Mouse (Mus musculus): ENCODE results near the gene Skil. TPM values are rescaled to one million over a fixed set of nuclear protein-coding genes. Genes with fewer than 3 reads are reported as not detected.

Gene Skil
- polyA plus RNA-seq, 1 experiment from 2014 or later: 30.0 TPM

- TF ChIP-seq CTCF (IDR thresholded peaks at IDR 0.05): peak; percentile 96
- POLR2A ChIA-PET: interaction anchor here (0.7 kb wide), 1 partner anchor 181 kb away, joined by 5 read pairs; no protein-coding TSS in a partner anchor
- DNase-seq (ENCODE audit: low read depth, low spot score): peak; percentile 62
- no peaks in the 10 kb centered on the region for H3K27me3 ChIP-seq
- ATAC-seq: peak; percentile 87
- in situ Hi-C loops (cut with MboI; ENCODE audit: low pct_unique_long_range_greater_than_20kb): loop anchor here (5.0 to 25.0 kb wide), 5 partner anchors 92 to 1042 kb away; no protein-coding TSS in a partner anchor
- CTCF ChIA-PET: interaction anchor here (1.1 to 4.6 kb wide), 4 partner anchors 11 to 458 kb away, joined by 3 to 32 read pairs (median 5); no protein-coding TSS in a partner anchor
These were observed 50.9 kb downstream of the Skil start for GRCm38 (mm10) chr3:31145641-31146290.

- no peak for TF ChIP-seq CTCF (IDR thresholded peaks at IDR 0.05)
- in situ Hi-C loops (cut with MboI; ENCODE audit: low pct_unique_long_range_greater_than_20kb): loop anchor here (5.0 to 25.0 kb wide), 5 partner anchors 89 to 1039 kb away; no protein-coding TSS in a partner anchor
- H3K27me3 ChIP-seq: no peaks in the 10 kb centered on the region
- DNase-seq (ENCODE audit: low read depth, low spot score) (no peak), ATAC-seq (no peak)
- CTCF ChIA-PET: interaction anchor here (1.0 to 4.6 kb wide), 7 partner anchors 10 to 454 kb away, joined by 3 to 32 read pairs (median 5); no protein-coding TSS in a partner anchor
- POLR2A ChIA-PET: no interaction called here
These were observed 53.7 kb downstream of the Skil start for GRCm38 (mm10) chr3:31148595-31148994.

DNA sequence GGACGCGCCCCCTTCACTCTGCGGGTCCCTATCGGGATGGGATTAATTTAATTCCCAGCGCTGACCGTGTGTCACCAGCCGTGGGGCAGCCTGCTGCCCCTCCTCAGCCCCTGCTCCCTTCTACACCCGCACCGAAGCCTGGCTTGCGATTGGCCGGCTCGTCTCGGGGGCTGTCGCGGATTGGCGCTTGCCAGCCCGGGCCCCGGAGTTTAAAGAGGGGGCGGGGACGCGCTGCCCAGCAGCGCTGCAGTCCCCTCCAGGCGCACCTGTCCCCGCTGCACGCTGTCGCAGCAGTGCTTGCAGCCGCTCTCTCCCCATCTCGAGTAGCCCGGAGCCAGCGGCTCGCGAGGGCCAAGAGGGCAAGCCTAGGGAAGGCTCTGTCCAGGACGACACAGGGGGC, 54.8 kb downstream of the Skil start, which contains the start of gene Cldn11:
Cldn11 (plus strand) TSS at position 215 of the 400 bp plus-strand sequence.
- ChIA-PET POLR2A (no interaction called here), CTCF (interaction anchor here (1.5 to 2.7 kb wide), 2 partner anchors 11 kb away, joined by 5 to 11 read pairs; no protein-coding TSS in a partner anchor)
- in situ Hi-C loops (cut with MboI; ENCODE audit: low pct_unique_long_range_greater_than_20kb): loop anchor here (5.0 to 25.0 kb wide), 5 partner anchors 88 to 1038 kb away; no protein-coding TSS in a partner anchor
- no peak for ATAC-seq
- no peaks in the 10 kb centered on the region for H3K27me3 ChIP-seq
- TF ChIP-seq CTCF (IDR thresholded peaks at IDR 0.05): no peak
- no peak for DNase-seq (ENCODE audit: low read depth, low spot score)

DNA sequence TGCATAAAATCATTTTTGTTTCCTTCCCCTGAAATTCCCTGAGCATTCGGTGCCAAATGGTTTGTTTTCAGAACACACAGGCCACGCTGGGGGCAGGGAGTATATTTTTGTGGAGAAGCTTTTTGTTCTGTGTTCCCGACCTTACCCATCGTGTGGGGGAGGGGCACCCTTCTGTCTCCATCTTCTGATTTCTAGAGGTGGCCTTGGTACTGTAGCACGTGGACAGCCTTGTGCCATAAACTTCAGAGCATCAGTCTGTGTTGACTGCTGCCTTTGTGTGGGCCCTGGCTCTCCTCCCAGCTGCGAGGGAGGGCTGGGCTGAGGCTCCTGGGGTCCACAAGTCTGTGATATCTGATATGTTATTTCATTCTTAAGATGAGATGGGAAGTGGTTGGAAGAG, 57.2 kb downstream of the Skil start:
- ATAC-seq (no peak), DNase-seq (ENCODE audit: low read depth, low spot score) (no peak)
- CTCF ChIA-PET: interaction anchor here (1.2 to 2.7 kb wide), 2 partner anchors 9 to 451 kb away, joined by 3 to 11 read pairs; no protein-coding TSS in a partner anchor
- POLR2A ChIA-PET: no interaction called here
- in situ Hi-C loops (cut with MboI; ENCODE audit: low pct_unique_long_range_greater_than_20kb): no loop called here
- no peaks in the 10 kb centered on the region for H3K27me3 ChIP-seq
- no peak for TF ChIP-seq CTCF (IDR thresholded peaks at IDR 0.05)

DNA sequence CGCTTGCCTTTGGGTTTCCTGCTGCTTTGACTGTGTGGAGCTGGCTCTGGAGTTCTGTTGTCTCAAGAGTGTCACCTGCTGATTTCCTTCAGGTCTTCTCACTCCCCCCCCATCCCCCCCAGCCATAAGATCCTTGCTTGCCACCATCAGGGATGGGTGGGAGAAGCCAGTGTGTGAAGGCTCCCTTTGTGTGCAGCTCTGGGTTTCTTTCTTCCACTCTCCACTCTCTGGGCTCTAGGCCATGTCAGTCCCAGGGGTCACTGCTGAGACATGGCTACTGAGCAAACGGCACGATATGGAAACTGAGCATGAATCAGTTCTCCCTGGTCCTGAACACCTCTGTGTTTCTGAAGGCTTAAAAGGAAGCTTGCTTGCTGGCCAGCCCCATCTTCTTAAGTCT, 61.3 kb downstream of the Skil start:
- ATAC-seq (no peak), DNase-seq (ENCODE audit: low read depth, low spot score) (no peak)
- no peaks in the 10 kb centered on the region for H3K27me3 ChIP-seq
- POLR2A ChIA-PET: interaction anchor here (0.7 kb wide), 1 partner anchor 9 kb away, joined by 3 read pairs; no protein-coding TSS in a partner anchor
- CTCF ChIA-PET: interaction anchor here (0.8 to 1.1 kb wide), 3 partner anchors 10 to 448 kb away, joined by 3 to 4 read pairs (median 3); no protein-coding TSS in a partner anchor
- in situ Hi-C loops (cut with MboI; ENCODE audit: low pct_unique_long_range_greater_than_20kb): no loop called here
- no peak for TF ChIP-seq CTCF (IDR thresholded peaks at IDR 0.05)

DNA sequence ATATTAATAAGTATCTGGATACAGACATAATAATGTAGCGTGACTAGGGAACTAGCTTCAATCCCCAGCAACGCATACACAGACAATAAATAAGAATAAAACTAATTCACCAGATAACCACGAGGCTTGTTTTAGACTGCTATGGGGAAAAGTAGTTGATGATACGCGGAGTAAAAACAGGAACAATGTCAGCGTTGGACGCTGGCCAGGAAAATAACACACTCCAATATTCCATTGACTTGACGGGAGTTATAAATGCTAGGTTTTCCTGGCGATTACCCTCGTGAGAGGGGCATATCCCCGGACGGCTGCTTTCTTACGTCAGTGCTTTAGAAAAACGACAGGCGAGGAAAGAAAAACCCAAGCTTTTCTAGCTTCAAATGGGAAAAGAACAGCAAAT, 62.9 kb downstream of the Skil start:
- TF ChIP-seq CTCF (IDR thresholded peaks at IDR 0.05): no peak
- H3K27me3 ChIP-seq: no peaks in the 10 kb centered on the region
- CTCF ChIA-PET: interaction anchor here (0.9 kb wide), 1 partner anchor 8 kb away, joined by 3 read pairs; no protein-coding TSS in a partner anchor
- in situ Hi-C loops (cut with MboI; ENCODE audit: low pct_unique_long_range_greater_than_20kb): no loop called here
- no peak for ATAC-seq
- DNase-seq (ENCODE audit: low read depth, low spot score): no peak
- POLR2A ChIA-PET: interaction anchor here (0.6 to 0.7 kb wide), 2 partner anchors 127 to 225 kb away, joined by 4 read pairs; no protein-coding TSS in a partner anchor

- CTCF ChIA-PET: interaction anchor here (0.8 to 3.1 kb wide), 5 partner anchors 9 to 118 kb away, joined by 3 to 16 read pairs (median 4); partner anchors contain the start of gene Cldn11
- in situ Hi-C loops (cut with MboI; ENCODE audit: low pct_unique_long_range_greater_than_20kb): no loop called here
- no peaks in the 10 kb centered on the region for H3K27me3 ChIP-seq
- ATAC-seq (peak; percentile 95), DNase-seq (ENCODE audit: low read depth, low spot score) (peak; percentile 86)
- POLR2A ChIA-PET: interaction anchor here (1.0 kb wide), 1 partner anchor 78 kb away, joined by 3 read pairs; no protein-coding TSS in a partner anchor
- no peak for TF ChIP-seq CTCF (IDR thresholded peaks at IDR 0.05)
These were observed 65.2 kb downstream of the Skil start for GRCm38 (mm10) chr3:31160046-31160445.

GRCm38 (mm10) chr3:31161336-31161735, 66.5 kb downstream of the Skil start:
- in situ Hi-C loops (cut with MboI; ENCODE audit: low pct_unique_long_range_greater_than_20kb): no loop called here
- CTCF ChIA-PET: interaction anchor here (1.3 to 3.1 kb wide), 4 partner anchors 11 to 117 kb away, joined by 3 to 16 read pairs (median 8); partner anchors contain the start of gene Cldn11
- POLR2A ChIA-PET: interaction anchor here (0.7 kb wide), 1 partner anchor 112 kb away, joined by 4 read pairs; no protein-coding TSS in a partner anchor
- H3K27me3 ChIP-seq: no peaks in the 10 kb centered on the region
- no peak for DNase-seq (ENCODE audit: low read depth, low spot score)
- no peak for TF ChIP-seq CTCF (IDR thresholded peaks at IDR 0.05)
- no peak for ATAC-seq

DNA sequence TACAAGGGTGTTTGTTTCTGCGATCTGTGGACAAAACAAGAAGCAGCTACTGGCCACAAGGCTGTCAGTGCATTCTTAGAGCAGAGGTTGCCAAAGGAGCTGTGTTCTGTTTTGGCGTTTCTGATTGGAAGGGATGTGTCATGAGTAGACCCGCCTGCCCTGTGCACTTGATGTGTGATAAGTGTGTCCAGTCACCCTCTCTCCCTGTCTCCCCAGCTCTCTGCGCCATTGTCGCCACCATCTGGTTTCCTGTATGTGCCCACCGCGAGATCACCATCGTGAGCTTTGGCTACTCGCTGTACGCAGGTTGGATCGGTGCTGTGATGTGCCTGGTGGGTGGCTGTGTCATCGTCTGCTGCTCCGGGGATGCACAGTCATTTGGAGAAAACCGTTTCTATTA, 68.0 kb downstream of the Skil start:
- TF ChIP-seq CTCF (IDR thresholded peaks at IDR 0.05): no peak
- ATAC-seq (no peak), DNase-seq (ENCODE audit: low read depth, low spot score) (no peak)
- ChIA-PET POLR2A (no interaction called here), CTCF (interaction anchor here (1.0 to 3.1 kb wide), 2 partner anchors 15 to 346 kb away, joined by 3 to 16 read pairs; no protein-coding TSS in a partner anchor)
- in situ Hi-C loops (cut with MboI; ENCODE audit: low pct_unique_long_range_greater_than_20kb): no loop called here
- H3K27me3 ChIP-seq: no peaks in the 10 kb centered on the region

DNA sequence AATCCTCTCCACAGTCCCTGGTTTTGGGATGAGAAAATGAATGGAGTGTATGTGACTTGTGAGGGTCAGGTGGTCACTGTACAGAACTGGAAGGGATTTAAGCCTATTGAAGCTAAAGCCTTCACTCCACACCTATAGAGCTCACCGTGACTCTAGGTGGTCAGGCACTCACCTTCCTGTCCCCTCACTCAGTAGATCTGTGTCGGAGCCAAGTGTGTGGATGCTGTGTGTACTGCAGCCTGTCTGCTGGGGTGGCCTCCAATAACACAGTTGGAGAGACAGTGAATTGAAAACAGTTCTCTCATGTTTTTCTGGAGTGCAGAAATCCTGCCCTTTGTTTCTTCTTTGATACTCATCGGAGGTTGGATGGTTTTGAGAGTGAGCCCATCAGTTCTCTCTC, 70.9 kb downstream of the Skil start:
- CTCF ChIA-PET: interaction anchor here (0.6 to 2.0 kb wide), 3 partner anchors 8 to 434 kb away, joined by 3 to 5 read pairs (median 3); no protein-coding TSS in a partner anchor
- in situ Hi-C loops (cut with MboI; ENCODE audit: low pct_unique_long_range_greater_than_20kb): no loop called here
- ATAC-seq: no peak

More for the DNA sequence above, 70.9 kb downstream of the Skil start:
- H3K27me3 ChIP-seq: no peaks in the 10 kb centered on the region
- no peak for DNase-seq (ENCODE audit: low read depth, low spot score)
- no peak for TF ChIP-seq CTCF (IDR thresholded peaks at IDR 0.05)
- POLR2A ChIA-PET: no interaction called here

All from Patski (cell line).